Mouse (Mus musculus): ENCODE results near the gene Sik2. TPM values are rescaled to one million over a fixed set of nuclear protein-coding genes. Genes with fewer than 3 reads are reported as not detected.

Gene Sik2
- total RNA-seq, 2 experiments from 2014 or later = 39.5 to 45.2 TPM

DNA sequence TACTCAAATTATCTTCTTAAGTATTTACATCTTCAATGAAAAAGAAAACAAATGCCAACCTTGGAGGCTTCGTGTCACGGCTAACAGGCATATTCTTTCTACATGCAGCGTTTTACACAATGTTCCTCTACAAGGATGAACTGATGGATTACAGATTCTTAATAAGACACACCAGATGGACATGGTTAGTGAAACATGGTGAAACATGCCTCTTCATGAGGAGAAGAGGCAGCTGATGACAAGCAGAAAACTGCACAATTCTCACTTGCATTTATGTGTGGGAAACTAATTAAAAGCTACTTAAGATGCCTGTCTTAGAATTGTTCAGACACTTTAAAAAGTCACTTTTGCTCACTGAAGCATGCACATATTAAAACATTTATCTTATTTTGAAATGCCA is 39.6 kb downstream of the Sik2 start:
- Histone ChIP-seq H3K27ac (peak overlapping the region; percentile 47), H3K4me3 (no peak overlapping the region)
- no peak for DNase-seq (ENCODE audit: low spot score in 2 of 2)
- no peak for TF ChIP-seq CTCF (conservative IDR thresholded peaks at IDR 0.05)

DNA sequence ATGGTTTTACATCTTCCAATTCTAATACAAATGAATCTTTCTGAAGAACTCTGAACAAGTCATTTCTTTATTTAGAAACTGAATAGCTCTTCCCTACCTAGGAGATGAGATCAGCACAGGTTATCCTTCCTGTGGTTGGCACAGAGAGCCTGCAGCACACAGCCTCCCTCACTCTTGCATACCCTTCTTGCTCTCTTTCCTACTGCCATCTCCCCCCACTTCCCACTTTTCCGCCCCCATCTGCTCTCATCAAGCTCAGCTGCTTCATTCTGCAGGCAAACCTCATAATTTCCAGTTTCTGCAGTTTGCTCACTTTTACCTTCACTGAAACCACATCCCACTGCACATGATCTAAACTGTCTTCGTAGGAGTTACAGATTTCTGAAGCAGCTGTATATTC is 42.6 kb downstream of the Sik2 start:
- no peak overlapping the region for H3K4me3 ChIP-seq
- TF ChIP-seq CTCF (conservative IDR thresholded peaks at IDR 0.05) = no peak
- DNase-seq (ENCODE audit: low spot score in 2 of 2) = no peak
- H3K27ac ChIP-seq = peak overlapping the region; percentile 77

DNA sequence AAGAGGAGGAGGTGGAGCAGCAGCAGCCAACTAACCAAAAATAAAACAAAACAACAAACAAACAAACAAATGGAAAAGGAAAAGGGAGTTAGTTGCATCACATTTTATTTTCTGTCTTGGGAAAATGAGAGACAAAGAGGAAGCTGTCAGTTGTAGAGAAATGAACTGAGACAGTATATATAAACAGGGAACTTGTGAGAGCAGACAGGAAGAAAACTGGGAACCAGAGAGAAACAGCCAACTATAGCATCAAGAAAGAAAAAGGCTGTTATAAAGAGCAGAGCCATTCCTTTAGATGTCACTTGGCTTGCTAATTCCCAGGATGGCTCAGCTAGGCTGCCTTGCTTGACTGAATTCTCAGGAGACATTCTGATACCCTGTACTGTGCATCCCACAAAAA is 43.5 kb downstream of the Sik2 start:
- Histone ChIP-seq H3K4me3 (no peak overlapping the region), H3K27ac (peak overlapping the region; percentile 77)
- no peak for TF ChIP-seq CTCF (conservative IDR thresholded peaks at IDR 0.05)
- DNase-seq (ENCODE audit: low spot score in 2 of 2) = no peak

DNA sequence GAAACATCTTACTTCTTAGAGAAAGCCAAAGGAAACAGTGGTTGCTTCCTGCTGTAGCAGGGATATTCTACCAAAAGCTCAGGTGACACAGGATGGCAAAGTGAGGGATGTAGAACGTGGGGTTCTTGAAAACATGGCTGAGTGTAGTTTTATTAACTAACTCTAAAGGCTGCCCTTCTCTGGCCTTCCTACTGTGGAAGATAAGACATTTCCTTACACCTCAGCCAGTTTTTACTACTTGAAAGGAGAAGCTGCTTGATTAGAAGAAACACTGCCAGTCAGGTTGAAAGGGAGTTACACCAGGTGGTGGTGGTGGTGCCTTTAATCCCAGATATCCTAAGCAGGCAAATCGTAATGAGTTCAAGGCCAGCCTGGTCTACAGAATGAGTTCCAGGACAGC is 44.0 kb downstream of the Sik2 start:
- no peak for TF ChIP-seq CTCF (conservative IDR thresholded peaks at IDR 0.05)
- H3K27ac ChIP-seq = peak overlapping the region; percentile 77; the same call in 1 of the 2 replicates
- H3K4me3 ChIP-seq = no peak overlapping the region
- DNase-seq (ENCODE audit: low spot score in 2 of 2) = no peak

DNA sequence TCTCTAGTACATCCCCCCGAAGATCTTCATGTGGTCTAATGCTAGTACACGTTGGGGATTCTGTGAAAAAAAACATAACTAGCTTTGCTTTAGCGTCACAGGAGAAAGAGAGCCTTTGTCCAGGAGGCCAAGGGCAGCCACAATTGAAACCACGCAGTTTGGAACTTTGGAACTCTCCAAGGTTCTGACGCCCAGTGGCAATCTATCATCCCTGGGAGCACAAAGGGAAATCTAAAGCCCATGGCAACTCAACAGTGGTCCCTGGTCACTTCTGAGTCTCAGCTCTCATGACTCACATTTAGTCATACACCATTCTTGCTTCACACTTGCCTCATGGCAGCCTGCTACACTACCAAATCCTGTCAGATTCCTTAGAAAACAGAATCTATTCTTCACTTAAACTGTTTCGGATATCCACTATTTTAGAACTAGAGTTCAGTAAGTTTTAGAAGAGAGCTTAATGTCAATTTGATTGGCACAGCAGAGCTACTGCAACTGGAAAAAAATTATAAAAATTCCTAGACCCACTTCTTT is 50.9 kb downstream of the Sik2 start:
- no peak for DNase-seq (ENCODE audit: low spot score in 2 of 2)

DNA sequence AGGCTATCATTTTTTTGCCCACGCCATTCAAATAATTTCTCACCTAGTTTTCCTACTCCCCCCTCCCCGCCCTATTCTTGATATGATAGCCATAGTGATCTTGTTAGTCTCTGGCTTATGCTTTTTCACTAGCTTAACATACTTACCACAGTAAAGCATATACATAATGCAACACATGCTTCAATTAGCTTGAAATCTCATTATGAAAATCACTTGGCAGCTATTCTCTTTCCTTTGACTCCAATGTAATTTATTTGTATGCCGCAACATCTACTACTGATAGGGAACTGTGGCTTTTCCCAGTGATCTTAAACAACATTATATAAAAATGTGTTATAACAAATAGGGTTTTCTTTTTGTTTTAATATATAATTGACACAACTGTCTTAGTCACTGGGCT is 53.7 kb downstream of the Sik2 start:
- DNase-seq (ENCODE audit: low spot score in 2 of 2) = no peak
- no peak for TF ChIP-seq CTCF (conservative IDR thresholded peaks at IDR 0.05)
- Histone ChIP-seq H3K4me3 (no peak overlapping the region), H3K27ac (no peak overlapping the region)

More for the DNA sequence above, 50.9 kb downstream of the Sik2 start:
- no peak overlapping the region for H3K27ac ChIP-seq
- no peak for TF ChIP-seq CTCF (conservative IDR thresholded peaks at IDR 0.05)
- no peak overlapping the region for H3K4me3 ChIP-seq

DNA sequence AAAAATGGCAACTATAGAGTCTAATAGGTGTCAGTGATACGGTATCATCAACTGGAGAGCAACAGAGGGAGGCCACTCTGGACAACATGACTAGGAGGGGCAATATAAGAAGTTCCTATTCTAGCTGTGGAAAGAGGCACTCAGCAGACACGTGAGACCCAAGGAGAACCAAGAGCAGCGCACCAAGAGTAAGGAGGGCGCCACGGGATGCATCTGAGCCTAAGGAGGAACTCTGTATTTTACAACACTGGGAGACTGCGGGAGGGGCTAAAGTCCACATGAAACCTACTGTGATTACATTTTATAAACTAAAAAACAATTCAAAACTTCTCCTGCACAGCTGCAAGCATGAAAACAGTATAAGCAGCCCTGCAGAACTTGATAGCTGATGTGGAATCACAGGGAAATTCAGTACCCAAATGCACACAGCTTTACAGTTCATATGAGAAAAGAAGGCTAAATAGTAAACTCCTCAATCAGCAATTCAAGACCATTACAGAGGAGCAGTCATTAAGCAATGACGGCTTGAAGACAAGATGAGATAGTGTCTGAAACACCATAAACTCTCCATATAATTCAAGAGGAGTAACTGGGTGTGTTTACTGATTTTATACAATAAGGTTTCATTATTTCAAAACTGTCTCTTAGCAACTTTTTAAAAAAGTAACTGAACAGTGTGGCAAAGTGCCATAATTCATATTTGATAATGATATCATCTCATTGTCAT is 60.6 kb downstream of the Sik2 start:
- Histone ChIP-seq H3K4me3 (no peak overlapping the region), H3K27ac (no peak overlapping the region)
- no peak for DNase-seq (ENCODE audit: low spot score in 2 of 2)
- no peak for TF ChIP-seq CTCF (conservative IDR thresholded peaks at IDR 0.05)

DNA sequence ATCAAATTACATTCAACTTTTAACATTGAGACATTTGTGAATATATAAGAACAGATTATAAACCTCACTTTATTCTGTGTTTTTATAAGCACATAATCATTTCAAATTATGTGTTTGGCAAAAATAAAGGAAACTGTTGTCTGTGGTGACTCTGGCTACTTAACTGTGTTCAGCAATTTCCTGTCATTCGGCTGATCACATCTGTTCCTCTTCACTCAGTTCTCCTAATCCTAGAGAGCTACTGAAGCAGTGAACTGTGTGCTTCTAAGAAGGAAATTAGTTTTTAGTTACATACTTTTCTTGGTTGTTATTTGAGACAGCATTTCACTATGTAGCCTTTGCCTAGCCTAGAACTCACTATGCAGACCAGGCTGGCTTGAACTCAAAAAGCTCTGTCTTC is 62.5 kb downstream of the Sik2 start:
- Histone ChIP-seq H3K4me3 (no peak overlapping the region), H3K27ac (no peak overlapping the region)
- TF ChIP-seq CTCF (conservative IDR thresholded peaks at IDR 0.05) = no peak
- DNase-seq (ENCODE audit: low spot score in 2 of 2) = no peak

DNA sequence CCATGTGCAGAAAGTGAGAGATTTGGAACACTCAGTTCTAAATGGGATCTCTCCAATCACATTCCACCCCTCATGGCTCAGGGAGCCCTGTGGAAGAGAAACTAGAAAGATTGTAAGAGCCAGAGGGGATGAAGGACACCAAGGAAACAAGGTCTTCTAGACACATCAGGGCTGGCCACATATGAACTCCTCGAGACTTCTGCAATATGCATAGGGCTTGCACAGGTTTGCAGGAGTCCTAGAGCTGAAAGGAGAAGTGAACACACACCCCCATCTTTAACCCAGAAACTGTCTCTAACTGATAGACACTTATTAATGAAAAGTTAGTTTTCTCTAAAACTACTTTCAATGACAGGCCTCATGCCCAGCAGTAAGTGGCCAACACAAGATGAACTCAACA is 64.0 kb downstream of the Sik2 start:
- DNase-seq (ENCODE audit: low spot score in 2 of 2) = no peak
- H3K4me3 ChIP-seq = no peak overlapping the region
- no peak overlapping the region for H3K27ac ChIP-seq
- TF ChIP-seq CTCF (conservative IDR thresholded peaks at IDR 0.05) = no peak

DNA sequence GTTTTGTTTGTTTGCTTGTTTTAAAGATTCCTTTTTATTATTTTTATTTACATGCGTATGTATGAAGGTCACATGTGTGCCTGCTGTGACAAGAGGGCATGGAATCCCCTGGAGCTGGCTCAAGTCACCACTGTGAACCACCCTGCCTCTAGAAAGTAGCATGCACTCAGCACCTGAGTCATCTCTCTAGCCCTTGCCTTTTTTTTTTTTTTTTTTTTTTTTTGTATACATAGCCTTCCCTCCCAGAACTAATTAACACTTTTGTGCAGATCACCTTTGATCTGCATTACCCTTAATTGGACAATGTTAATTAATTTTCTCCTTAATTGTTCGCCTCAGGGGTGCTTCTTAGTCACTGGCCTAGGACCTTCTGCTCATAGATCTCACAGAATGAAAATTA is 66.2 kb downstream of the Sik2 start:
- Histone ChIP-seq H3K4me3 (no peak overlapping the region), H3K27ac (no peak overlapping the region)
- DNase-seq (ENCODE audit: low spot score in 2 of 2) = no peak
- no peak for TF ChIP-seq CTCF (conservative IDR thresholded peaks at IDR 0.05)

DNA sequence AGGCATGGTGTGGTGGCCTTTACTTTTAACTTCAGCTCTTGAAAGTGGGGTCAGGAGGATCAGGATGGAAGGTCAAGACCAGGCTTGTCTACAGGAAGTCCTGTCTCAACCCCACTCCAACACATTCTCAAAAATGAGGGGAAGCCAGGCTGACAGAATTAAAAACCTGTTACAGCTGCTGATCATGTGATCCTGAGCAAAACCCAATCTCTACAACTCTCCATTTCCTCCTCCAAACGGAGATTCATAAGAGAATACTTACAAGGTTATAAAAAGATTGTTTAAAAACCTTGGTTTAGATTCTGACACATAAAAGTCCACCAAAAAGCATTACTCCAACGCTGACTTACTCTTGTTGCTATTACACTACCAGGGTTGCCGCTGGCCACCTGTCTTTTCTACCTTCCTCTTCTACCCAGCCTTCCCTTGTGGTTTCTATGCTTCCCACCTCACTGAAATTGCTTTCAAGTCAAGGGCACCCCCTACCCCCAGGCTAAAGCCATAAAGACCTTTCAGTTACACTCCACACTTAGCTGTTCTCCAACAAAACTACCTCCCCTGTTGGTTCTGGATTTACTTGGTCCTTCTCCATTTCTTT is 67.0 kb downstream of the Sik2 start:
- H3K4me3 ChIP-seq = no peak overlapping the region
- H3K27ac ChIP-seq = no peak overlapping the region
- no peak for TF ChIP-seq CTCF (conservative IDR thresholded peaks at IDR 0.05)
- no peak for DNase-seq (ENCODE audit: low spot score in 2 of 2)

DNA sequence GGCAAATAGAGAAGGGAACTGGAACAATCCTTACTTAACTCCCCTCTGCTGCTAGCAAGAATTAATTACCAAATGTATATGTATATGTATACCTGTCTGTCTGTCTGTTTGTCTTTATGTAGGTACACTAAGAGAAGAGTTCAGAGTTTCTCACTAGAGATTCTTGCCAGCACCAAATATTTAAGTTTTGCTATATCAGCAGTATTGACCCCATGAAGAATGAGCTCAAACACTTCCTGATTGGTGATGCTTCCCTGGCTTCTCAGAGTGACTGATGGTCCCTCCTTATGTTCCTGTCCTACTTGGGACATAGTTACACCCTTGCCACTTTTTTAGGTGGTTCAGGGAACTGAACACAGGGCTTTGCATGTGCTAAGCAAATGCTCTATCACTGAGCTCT is 78.9 kb downstream of the Sik2 start:
- no peak for TF ChIP-seq CTCF (conservative IDR thresholded peaks at IDR 0.05)
- H3K27ac ChIP-seq = no peak overlapping the region
- no peak overlapping the region for H3K4me3 ChIP-seq
- DNase-seq (ENCODE audit: low spot score in 2 of 2) = no peak

DNA sequence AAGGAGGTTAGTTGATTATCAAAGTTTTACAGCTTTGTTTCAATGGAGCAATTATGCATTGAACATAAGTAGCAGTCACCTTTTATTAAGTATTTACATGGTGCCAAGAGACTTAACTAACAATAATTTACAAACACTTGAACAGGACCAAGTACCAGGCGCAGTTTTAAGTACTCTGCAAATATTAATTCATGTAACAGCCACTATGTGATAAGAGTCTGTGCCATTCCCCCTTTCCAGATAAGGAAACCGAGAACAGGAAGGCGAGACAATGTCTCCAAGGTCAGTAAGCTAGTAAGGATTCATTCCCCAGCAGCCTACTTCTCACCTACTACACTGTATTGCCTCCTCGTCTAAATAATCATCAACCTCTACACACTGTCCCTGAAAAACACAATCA is 83.1 kb downstream of the Sik2 start:
- TF ChIP-seq CTCF (conservative IDR thresholded peaks at IDR 0.05) = no peak
- Histone ChIP-seq H3K4me3 (no peak overlapping the region), H3K27ac (no peak overlapping the region)
- no peak for DNase-seq (ENCODE audit: low spot score in 2 of 2)

DNA sequence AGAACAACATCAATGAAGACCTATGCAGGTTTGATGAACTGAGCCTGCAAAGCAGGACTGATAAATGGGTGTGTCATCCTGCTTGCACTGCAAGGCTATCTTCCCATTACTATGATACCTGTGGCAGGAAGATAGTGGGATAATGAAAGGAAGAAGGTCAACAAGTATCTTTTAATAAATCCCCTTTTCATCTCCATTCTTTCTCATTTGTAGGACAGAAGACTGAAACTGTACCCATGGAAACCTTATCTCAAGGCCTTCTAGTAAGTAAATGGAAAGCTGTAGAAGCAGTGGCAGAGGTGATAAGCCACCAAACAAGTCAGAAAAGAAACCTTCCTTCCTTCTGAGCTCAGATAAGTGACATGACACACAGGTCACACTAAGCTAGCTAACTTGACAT is 84.4 kb downstream of the Sik2 start:
- no peak overlapping the region for H3K27ac ChIP-seq
- TF ChIP-seq CTCF (conservative IDR thresholded peaks at IDR 0.05) = no peak
- DNase-seq (ENCODE audit: low spot score in 2 of 2) = no peak
- H3K4me3 ChIP-seq = no peak overlapping the region

All from layer of hippocampus, adult 2 months (tissue).